Mouse (Mus musculus) effector memory CD4-positive, alpha-beta T cell, adult 5 months (primary cell): Measurements from ENCODE around the gene Fcor. TPM values are rescaled to one million over a fixed set of nuclear protein-coding genes. Genes with fewer than 3 reads are reported as not detected.

Source experiments
- polyA plus RNA-seq: library from polyadenylated mRNA; unstranded; fragments of 100-300 nt; shearing (Covaris generic); gene quantifications from one replicate; pipeline ENCODE4 v1.2.1, GENCODE M21; 2017

Gene Fcor
- polyA plus RNA-seq, result not detected

GRCm38 (mm10) chr8:3671980-3672491 is at the start of gene Fcor:
Gene Fcor, minus strand, starts transcription at chr8:3672362.

GRCm38 (mm10) chr8:3720551-3720950 is 48.4 kb upstream of the Fcor start, which contains the start of gene Clec4g:
Gene Clec4g, minus strand, starts transcription at chr8:3720651.

GRCm38 (mm10) chr8:3694121-3694520 is 22.0 kb upstream of the Fcor start, which contains the start of gene Fcer2a:
Gene Fcer2a, minus strand, starts transcription at chr8:3694175.

GRCm38 (mm10) chr8:3676131-3676992 is 4.2 kb upstream of the Fcor start, which contains the start of gene Trappc5:
Gene Trappc5, plus strand, starts transcription at chr8:3676299.

GRCm38 (mm10) chr8:3665507-3665906 is 6.7 kb downstream of the Fcor start, which contains the start of gene Mcemp1:
Gene Mcemp1, plus strand, starts transcription at chr8:3665754.

GRCm38 (mm10) chr8:3655526-3655925 is 16.6 kb downstream of the Fcor start, which contains the start of gene Retn:
Gene Retn, plus strand, starts transcription at chr8:3655770.

GRCm38 (mm10) chr8:3630647-3631477 is 41.3 kb downstream of the Fcor start, which contains the start of gene Stxbp2:
Gene Stxbp2, plus strand, starts transcription at chr8:3630955.

GRCm38 (mm10) chr8:3625445-3625844 is 46.7 kb downstream of the Fcor start, which contains the start of gene Pcp2:
Gene Pcp2, minus strand, starts transcription at chr8:3625545.

GRCm38 (mm10) chr8:3621199-3621970 is 50.8 kb downstream of the Fcor start, which contains the start of the genes Xab2 and Pet100:
Gene Xab2, minus strand, starts transcription at chr8:3621316.
Gene Pet100, plus strand, starts transcription at chr8:3621548.

Other genes with a start within 250 kb of the Fcor start
- gene Pex11g, start 204.7 kb downstream of the Fcor start, polyA plus RNA-seq, result 2.1 TPM
- not detected for gene Tex45, start 201.5 kb downstream of the Fcor start, polyA plus RNA-seq
- 1.9 TPM for gene Zfp358, start 179.2 kb downstream of the Fcor start, polyA plus RNA-seq
- 87.3 TPM for gene Mcoln1, start 171.9 kb downstream of the Fcor start, polyA plus RNA-seq
- 29.0 TPM for gene Pnpla6, start 157.0 kb downstream of the Fcor start, polyA plus RNA-seq
- not detected for gene C330021F23Rik, start 104.4 kb downstream of the Fcor start, polyA plus RNA-seq
- 0.44 TPM for gene Camsap3, start 85.1 kb downstream of the Fcor start, polyA plus RNA-seq
- 102 TPM for gene Xab2, start 51.0 kb downstream of the Fcor start, polyA plus RNA-seq
- 68.8 TPM for gene Pet100, start 50.8 kb downstream of the Fcor start, polyA plus RNA-seq
- gene Pcp2, start 46.8 kb downstream of the Fcor start, polyA plus RNA-seq, result not detected
- 160 TPM for gene Stxbp2, start 41.4 kb downstream of the Fcor start, polyA plus RNA-seq
- not detected for gene Retn, start 16.6 kb downstream of the Fcor start, polyA plus RNA-seq
- gene Mcemp1, start 6.6 kb downstream of the Fcor start, polyA plus RNA-seq, result not detected
- gene Trappc5, start 3.9 kb upstream of the Fcor start, polyA plus RNA-seq, result 17.5 TPM
- gene Fcer2a, start 21.8 kb upstream of the Fcor start, polyA plus RNA-seq, result not detected
- not detected for gene Clec4g, start 48.3 kb upstream of the Fcor start, polyA plus RNA-seq
- 0.34 TPM for gene Cd209a, start 76.6 kb upstream of the Fcor start, polyA plus RNA-seq
- not detected for gene Cd209e, start 181.9 kb upstream of the Fcor start, polyA plus RNA-seq
- not detected for gene Cd209d, start 206.2 kb upstream of the Fcor start, polyA plus RNA-seq